Mouse (Mus musculus) thymus, postnatal 10 days (tissue): Measurements from ENCODE around the gene Slc8a1.

ENCODE experiments used
- DNase-seq, 2 experiments: peaks; one replicate each; pipeline ENCODE4 v3.0.0; 2021; ENCODE audit warnings: low spot score in 2 of 2

Gene Slc8a1

GRCm38 (mm10) chr17:81419802-81420459 lies 318.2 kb downstream of the Slc8a1 start:
- DNase-seq: no peak

- no peak for DNase-seq
Observed at GRCm38 (mm10) chr17:81416361-81417114, 321.6 kb downstream of the Slc8a1 start.

- no peak for DNase-seq
Observed at GRCm38 (mm10) chr17:81412736-81413135, 325.4 kb downstream of the Slc8a1 start.

- DNase-seq: no peak
Observed at GRCm38 (mm10) chr17:81404225-81404624, 334.0 kb downstream of the Slc8a1 start.

- no peak for DNase-seq
Observed at GRCm38 (mm10) chr17:81403121-81403520, 335.1 kb downstream of the Slc8a1 start.

GRCm38 (mm10) chr17:81402636-81403035 lies 335.5 kb downstream of the Slc8a1 start:
- no peak for DNase-seq

GRCm38 (mm10) chr17:81400377-81400776 lies 337.8 kb downstream of the Slc8a1 start:
- DNase-seq: no peak

GRCm38 (mm10) chr17:81397434-81397833 lies 340.7 kb downstream of the Slc8a1 start:
- no peak for DNase-seq

GRCm38 (mm10) chr17:81394124-81394523 lies 344.1 kb downstream of the Slc8a1 start:
- DNase-seq: no peak

GRCm38 (mm10) chr17:81393040-81393439 lies 345.1 kb downstream of the Slc8a1 start:
- DNase-seq: no peak

- DNase-seq: no peak
Observed at GRCm38 (mm10) chr17:81391478-81391877, 346.7 kb downstream of the Slc8a1 start.

- DNase-seq: no peak
Observed at GRCm38 (mm10) chr17:81390790-81391189, 347.4 kb downstream of the Slc8a1 start.

GRCm38 (mm10) chr17:81386118-81386517 lies 352.1 kb downstream of the Slc8a1 start:
- no peak for DNase-seq

- DNase-seq: no peak
Observed at GRCm38 (mm10) chr17:81385476-81385875, 352.7 kb downstream of the Slc8a1 start.

GRCm38 (mm10) chr17:81383461-81383860 lies 354.7 kb downstream of the Slc8a1 start:
- DNase-seq: no peak

GRCm38 (mm10) chr17:81378436-81378835 lies 359.7 kb downstream of the Slc8a1 start:
- no peak for DNase-seq

GRCm38 (mm10) chr17:81377757-81378299 lies 360.3 kb downstream of the Slc8a1 start:
- no peak for DNase-seq

- no peak for DNase-seq
Observed at GRCm38 (mm10) chr17:81377195-81377594, 361.0 kb downstream of the Slc8a1 start.

GRCm38 (mm10) chr17:81375901-81376300 lies 362.3 kb downstream of the Slc8a1 start:
- DNase-seq: no peak

GRCm38 (mm10) chr17:81369036-81369435 lies 369.1 kb downstream of the Slc8a1 start:
- DNase-seq: no peak

GRCm38 (mm10) chr17:81368503-81368902 lies 369.7 kb downstream of the Slc8a1 start:
- no peak for DNase-seq

- DNase-seq: no peak
Observed at GRCm38 (mm10) chr17:81363368-81363767, 374.8 kb downstream of the Slc8a1 start.

- no peak for DNase-seq
Observed at GRCm38 (mm10) chr17:81360571-81360970, 377.6 kb downstream of the Slc8a1 start.
